Mouse (Mus musculus) frontal cortex, postnatal 14 days (tissue): ENCODE measurements around the gene Lsm8.
"Not testable (repeated sequence)": the region's sequence is repeated elsewhere in the genome, so short reads cannot be mapped to it uniquely, and the experiment has no call there.

Experiments
- DNase-seq, 2 experiments: peaks; one replicate each; pipeline ENCODE4 v3.0.0; 2022; ENCODE audit warnings: low spot score in 2 of 2

Lsm8 gene

DNA sequence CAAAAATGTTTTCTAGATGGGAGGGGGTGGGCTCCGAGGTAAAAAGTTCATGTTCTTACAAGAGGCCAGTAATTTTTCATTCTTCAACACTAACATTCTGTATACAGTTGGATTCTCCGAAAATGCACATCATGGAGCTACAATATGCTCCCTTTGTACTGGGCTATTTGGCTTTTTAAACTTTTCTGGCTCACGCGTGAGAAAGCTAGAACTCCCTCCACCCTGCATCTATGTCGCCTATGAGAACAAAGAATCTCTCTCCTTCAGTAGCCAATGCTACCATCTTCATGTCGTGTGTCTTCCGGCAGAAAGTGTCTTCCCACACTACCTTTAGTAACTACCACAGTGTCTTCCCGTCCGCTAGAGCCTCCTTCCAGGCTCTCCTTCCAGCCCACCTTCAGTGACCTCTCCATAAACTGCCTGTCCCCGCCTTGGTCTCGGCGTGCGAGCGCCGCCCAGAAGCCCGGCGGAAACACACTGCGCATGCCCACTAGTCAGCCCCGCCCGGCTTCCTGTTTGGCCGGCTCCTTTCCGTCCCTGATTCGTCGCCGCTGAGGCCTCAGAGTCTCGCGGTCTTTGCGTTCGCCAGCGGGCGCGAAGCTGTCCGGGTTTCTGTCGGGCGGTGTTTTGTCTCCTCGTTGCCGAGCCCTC is at the start of gene Lsm8:
TSS of gene Lsm8 (plus strand) at position 529 of the 651 bp plus-strand sequence.
- DNase-seq: peak; percentile 94 to 95

DNA sequence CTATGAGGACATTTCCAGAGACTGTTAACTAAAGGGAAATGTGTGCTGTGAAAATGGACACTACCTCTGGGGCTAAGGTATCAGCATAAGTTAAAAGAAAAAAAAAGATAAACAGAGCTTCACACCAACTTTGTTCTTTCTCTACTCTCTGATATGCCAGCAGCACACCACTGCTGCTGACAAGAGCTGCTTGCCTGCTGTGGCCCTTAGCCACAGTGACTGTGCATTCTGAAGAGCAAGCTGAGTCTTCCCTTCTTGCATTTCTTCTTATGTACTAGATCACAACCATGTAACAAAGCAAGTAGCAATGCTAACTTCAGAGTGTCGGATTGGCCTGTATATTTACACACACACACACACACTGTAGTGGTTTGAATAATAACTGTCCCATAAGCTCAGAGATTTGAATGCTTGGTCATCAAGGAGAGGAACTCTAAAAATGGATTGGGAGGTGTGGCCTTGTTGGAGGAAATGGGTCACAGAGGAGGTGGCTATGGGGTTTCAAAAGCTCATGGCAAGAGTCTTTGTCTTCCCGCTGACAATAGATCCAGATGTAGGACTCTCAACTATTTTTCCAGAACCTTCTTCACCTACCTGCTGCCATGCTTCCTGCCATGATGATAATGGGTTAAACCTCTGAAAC is 47.4 kb upstream of the Lsm8 start:
- no peak for DNase-seq

DNA sequence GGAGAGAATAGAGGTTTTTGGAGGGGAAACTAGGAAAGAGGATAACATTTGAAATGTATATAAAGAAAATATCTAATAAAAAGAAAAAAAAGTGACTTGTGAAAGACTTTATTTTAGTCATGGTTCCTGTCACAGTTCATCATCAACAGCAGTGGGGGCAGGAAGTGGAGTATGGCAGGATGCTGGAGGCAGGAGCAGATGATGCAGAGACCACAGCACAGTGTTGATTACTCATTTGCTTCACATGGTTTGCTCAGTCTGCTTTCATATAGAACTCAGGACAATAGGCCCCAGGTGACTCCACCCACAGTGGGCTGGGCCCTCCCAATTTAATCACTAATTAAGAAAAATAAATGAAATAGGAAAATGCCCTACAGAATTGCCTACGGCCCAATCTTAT is 35.8 kb upstream of the Lsm8 start:
- no peak for DNase-seq

- no peak for DNase-seq
Observed at GRCm38 (mm10) chr6:18815606-18816005, 32.8 kb upstream of the Lsm8 start.

GRCm38 (mm10) chr6:18819343-18819742 is 29.0 kb upstream of the Lsm8 start:
- DNase-seq: peak in 1 of 2 experiments; percentile 42

GRCm38 (mm10) chr6:18820246-18820645 is 28.1 kb upstream of the Lsm8 start:
- DNase-seq: no peak

GRCm38 (mm10) chr6:18822812-18823211 is 25.6 kb upstream of the Lsm8 start:
- DNase-seq: no peak

GRCm38 (mm10) chr6:18832958-18833357 is 15.4 kb upstream of the Lsm8 start:
- DNase-seq: no peak

GRCm38 (mm10) chr6:18844529-18844928 is 3.9 kb upstream of the Lsm8 start:
- not testable (repeated sequence) for DNase-seq

DNA sequence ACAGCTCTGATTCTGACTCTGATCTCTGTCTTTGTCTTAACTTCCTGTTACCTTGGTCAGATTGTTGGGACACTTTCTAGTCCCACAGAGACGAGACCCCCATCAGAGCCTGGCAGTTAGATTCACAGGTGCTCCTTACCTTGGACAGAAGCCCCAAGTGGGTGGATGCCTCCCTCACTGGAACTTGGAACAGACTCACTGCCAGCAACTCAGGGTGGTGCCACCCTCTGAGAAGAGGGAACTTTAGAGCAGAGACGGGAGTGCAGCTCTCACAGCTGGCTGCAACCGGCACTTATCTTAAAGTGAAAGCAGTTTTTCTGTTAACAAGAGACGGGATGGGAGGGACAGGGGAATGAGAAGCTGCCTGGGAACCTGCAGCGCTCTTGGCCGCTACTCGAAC is 2.8 kb upstream of the Lsm8 start:
- not testable (repeated sequence) for DNase-seq

GRCm38 (mm10) chr6:18848702-18849061 is 303 bp downstream of the Lsm8 start:
- DNase-seq: no peak

DNA sequence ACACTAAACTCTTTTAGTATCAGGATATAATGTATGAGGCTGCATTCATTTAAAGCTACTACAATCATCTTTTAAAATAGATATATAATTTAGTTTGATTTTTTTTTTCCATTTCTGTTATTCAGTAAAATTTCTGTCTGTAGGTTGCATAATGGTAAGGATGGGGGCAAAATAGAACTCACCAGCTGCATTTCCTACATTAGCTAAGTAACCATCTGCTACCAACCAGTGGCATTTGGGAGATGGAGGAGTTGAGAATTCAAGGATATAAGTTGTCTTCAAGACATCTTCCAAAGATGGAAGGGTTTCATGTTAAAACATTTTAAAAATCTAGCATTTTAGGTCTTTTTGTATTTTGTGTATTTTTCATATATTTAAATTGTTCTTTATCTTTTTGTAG is 6.9 kb downstream of the Lsm8 start:
- no peak for DNase-seq

GRCm38 (mm10) chr6:18856487-18857078 is 8.2 kb downstream of the Lsm8 start:
- DNase-seq: no peak

GRCm38 (mm10) chr6:18866018-18866417 is 17.6 kb downstream of the Lsm8 start, which contains the start of gene Ankrd7:
Ankrd7 (plus strand) TSS chr6:18866318.
- DNase-seq: no peak

- no peak for DNase-seq
Observed at GRCm38 (mm10) chr6:18889030-18889429, 40.7 kb downstream of the Lsm8 start.

DNA sequence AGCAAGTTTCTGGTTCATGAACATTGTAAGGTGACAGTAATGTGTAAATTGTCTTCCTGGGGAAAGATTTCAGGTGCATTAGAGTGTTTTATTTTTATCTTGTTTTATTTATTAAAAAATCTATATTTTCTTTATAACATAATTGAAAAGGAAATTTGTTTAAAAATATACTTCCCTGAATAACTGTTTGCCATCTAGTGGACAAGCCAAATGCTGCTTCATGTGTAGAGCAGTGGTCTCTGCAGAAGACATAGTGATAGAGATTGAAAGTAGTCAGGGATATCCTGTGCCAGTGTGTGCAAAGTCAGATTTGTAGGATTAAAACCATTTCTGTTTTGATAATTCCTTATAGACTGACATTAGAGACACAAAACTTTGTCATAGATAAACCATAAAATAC is 45.8 kb downstream of the Lsm8 start:
- no peak for DNase-seq
